Mouse (Mus musculus) liver, postnatal 0 days (tissue): ENCODE results near the gene Nisch.

ENCODE experiments used
- CTCF ChIP-seq: sonication (generic); IDR thresholded peaks from 2 replicates; pipeline ENCODE4 v1.5.1; 2016; ENCODE audit warnings: antibody characterized with exemption, low read depth
- EP300 ChIP-seq: IDR thresholded peaks from 2 replicates; pipeline ENCODE4 v1.6.1; 2016; ENCODE audit warnings: antibody characterized with exemption, low read depth, mild to moderate bottlenecking

DNA sequence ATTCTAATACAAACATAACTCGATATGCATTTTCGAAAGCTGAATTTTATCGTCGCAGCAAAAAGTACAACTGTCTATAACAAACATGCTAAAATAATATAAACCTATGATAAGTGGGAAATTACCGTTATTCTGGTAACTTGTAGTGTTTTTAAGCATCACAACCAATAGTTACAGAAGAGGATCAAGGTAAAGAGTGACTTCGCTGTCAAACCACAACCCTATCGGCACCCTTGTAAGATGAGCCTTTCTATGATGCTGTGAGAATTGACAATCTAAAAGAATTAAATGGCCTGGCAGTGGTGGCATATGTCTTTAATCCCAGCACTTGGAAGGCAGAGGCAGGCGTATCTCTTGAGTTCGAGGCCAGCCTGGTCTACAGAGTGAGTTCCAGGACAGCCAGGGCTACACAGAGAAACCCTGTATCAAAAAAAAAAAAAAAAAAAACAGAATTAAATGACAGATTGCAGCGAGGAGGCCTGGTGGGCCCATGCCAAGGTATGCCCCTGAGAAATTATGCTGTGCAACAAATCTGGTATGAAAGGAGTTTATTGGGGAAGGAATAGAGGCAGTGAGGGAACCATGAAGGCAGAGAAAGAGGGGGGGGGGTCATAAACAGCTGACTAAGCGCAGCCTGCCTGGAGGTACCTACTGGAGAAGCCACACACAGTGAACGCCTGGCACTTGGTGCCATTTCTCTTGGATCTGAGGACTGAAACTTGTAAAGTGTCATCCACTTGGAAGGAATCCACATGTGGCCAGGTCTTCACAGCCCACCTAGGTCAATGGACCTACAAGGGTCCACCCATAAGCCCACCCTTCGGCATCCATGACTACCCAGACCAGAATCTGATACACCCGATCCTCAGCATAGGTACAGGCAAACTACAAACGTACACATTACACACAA, 87.2 kb downstream of the Nisch start:
- TF ChIP-seq EP300 = no peak
- TF ChIP-seq CTCF = no peak
